In the genomic region with DNA sequence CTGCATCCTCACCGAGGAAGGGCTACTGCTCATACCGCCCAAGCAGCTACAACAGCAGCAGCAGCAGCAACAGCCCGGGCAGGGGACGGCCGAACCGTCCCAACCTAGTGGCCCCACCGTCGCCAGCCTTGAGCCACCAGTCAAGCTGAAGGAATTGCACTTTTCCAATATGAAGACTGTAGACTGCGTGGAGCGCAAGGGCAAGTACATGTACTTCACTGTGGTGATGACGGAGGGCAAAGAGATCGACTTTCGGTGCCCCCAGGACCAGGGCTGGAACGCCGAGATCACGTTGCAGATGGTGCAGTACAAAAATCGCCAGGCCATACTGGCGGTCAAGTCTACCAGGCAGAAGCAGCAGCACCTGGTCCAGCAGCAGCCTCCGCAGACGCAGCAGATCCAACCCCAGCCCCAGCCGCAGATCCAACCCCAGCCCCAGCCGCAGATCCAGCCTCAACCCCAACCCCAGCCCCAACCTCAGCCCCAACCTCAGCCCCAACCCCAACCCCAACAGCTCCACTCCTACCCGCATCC, we compare ENCODE assay signal across 8 mouse cellular contexts. TPM values are rescaled to one million over a fixed set of nuclear protein-coding genes. Genes with fewer than 3 reads are reported as not detected.
DNase-seq lines count a peak whose midpoint lies in the region; ATAC-seq and TF ChIP-seq lines count a peak whose summit lies in the region.

No protein-coding gene starts in this region.

- H3K27me3 ChIP-seq in kidney, postnatal 0 days (ENCODE audit: insufficient read depth, low read length): no peaks in the 10 kb centered on the region
- no peaks in the 10 kb centered on the region for H3K27me3 ChIP-seq in ES-Bruce4 (ENCODE audit: control insufficient read depth, insufficient read depth, low read length, poor library complexity, severe bottlenecking)
- H3K27me3 ChIP-seq in heart, postnatal 0 days (ENCODE audit: control insufficient read depth, insufficient read depth, low read length): no peaks in the 10 kb centered on the region
- peaks cover 37% of the 10 kb centered on the region for H3K27me3 ChIP-seq in liver, embryonic 14.5 days (ENCODE audit: control insufficient read depth, insufficient read depth, low read length)
- H3K27me3 ChIP-seq in neural tube, embryonic 14.5 days (ENCODE audit: control insufficient read depth, insufficient read depth, low read length): no peaks in the 10 kb centered on the region

- H3K4me2 ChIP-seq in kidney, postnatal 0 days (ENCODE audit: low read length): peak overlapping the region; percentile 81
- H3K4me2 ChIP-seq in heart, postnatal 0 days (ENCODE audit: low read depth, low read length): peak overlapping the region; percentile 91
- H3K4me2 ChIP-seq in liver, embryonic 14.5 days (ENCODE audit: low read depth): peak overlapping the region; percentile 97
- peak overlapping the region; percentile 85 for H3K4me2 ChIP-seq in neural tube, embryonic 14.5 days (ENCODE audit: low read depth, low read length)

- no peaks in the 10 kb centered on the region for H3K9me3 ChIP-seq in kidney, postnatal 0 days (replicated peaks; ENCODE audit: low read length)
- no peaks in the 10 kb centered on the region for H3K9me3 ChIP-seq in ES-Bruce4 (replicated peaks; ENCODE audit: control insufficient read depth, insufficient read depth, low read length, poor library complexity, severe bottlenecking)
- no peaks in the 10 kb centered on the region for H3K9me3 ChIP-seq in heart, postnatal 0 days (replicated peaks; ENCODE audit: control insufficient read depth, low read length)
- H3K9me3 ChIP-seq in liver, embryonic 14.5 days (ENCODE audit: control insufficient read depth, low read length): no peaks in the 10 kb centered on the region
- H3K9me3 ChIP-seq in neural tube, embryonic 14.5 days (ENCODE audit: control insufficient read depth, low read length): no peaks in the 10 kb centered on the region

- peak overlapping the region; percentile 88 for H3K9ac ChIP-seq in kidney, postnatal 0 days (ENCODE audit: low read depth, low read length)
- H3K9ac ChIP-seq in ES-Bruce4 (ENCODE audit: low read depth, poor library complexity, severe bottlenecking): peak overlapping the region; percentile 74
- H3K9ac ChIP-seq in heart, postnatal 0 days (replicated peaks; ENCODE audit: low read depth, low read length): peak overlapping the region; percentile 78
- H3K9ac ChIP-seq in liver, embryonic 14.5 days (replicated peaks): peak overlapping the region; percentile 61
- H3K9ac ChIP-seq in neural tube, embryonic 14.5 days (replicated peaks; ENCODE audit: low read depth, low read length): peak overlapping the region; percentile 93

- no peaks in the 10 kb centered on the region for H3K36me3 ChIP-seq in kidney, postnatal 0 days (ENCODE audit: insufficient read depth, low read length)
- H3K36me3 ChIP-seq in ES-Bruce4 (ENCODE audit: control insufficient read depth, insufficient read depth, low read length, poor library complexity, severe bottlenecking): no peaks in the 10 kb centered on the region
- no peaks in the 10 kb centered on the region for H3K36me3 ChIP-seq in heart, postnatal 0 days (replicated peaks; ENCODE audit: control insufficient read depth, insufficient read depth, low read length)
- H3K36me3 ChIP-seq in liver, embryonic 14.5 days (replicated peaks; ENCODE audit: control insufficient read depth, insufficient read depth, low read depth): no peaks in the 10 kb centered on the region
- no peaks in the 10 kb centered on the region for H3K36me3 ChIP-seq in neural tube, embryonic 14.5 days (ENCODE audit: control insufficient read depth, insufficient read depth, low read length)

- 1% methylated on average over 23 of the region's 23 CpGs for WGBS in kidney, postnatal 0 days
- under 1% methylated on average over 23 of the region's 23 CpGs for WGBS in heart, postnatal 0 days
- 2% methylated on average over 23 of the region's 23 CpGs for WGBS in liver, embryonic 14.5 days (ENCODE audit: insufficient replicate concordance)
- under 1% methylated on average over 22 of the region's 23 CpGs for WGBS in neural tube, embryonic 14.5 days

- TF ChIP-seq POLR2A in ES-Bruce4 (IDR thresholded peaks at IDR 0.05; ENCODE audit: insufficient read depth, low read length): no peak
- TF ChIP-seq POLR2A in cortical plate, adult 2 months (IDR thresholded peaks at IDR 0.05; ENCODE audit: extremely low read depth, insufficient read depth, low read length): peak; percentile 40; the same call in 1 of the 2 replicates

- TF ChIP-seq CTCF in kidney, postnatal 0 days (IDR thresholded peaks at IDR 0.05; ENCODE audit: low read depth): no peak
- TF ChIP-seq CTCF in ES-Bruce4 (IDR thresholded peaks at IDR 0.05; ENCODE audit: low read depth, low read length): no peak
- TF ChIP-seq CTCF in cortical plate, adult 2 months (IDR thresholded peaks at IDR 0.05; ENCODE audit: extremely low read depth, insufficient read depth, low read length): no peak
- TF ChIP-seq CTCF in heart, postnatal 0 days (IDR thresholded peaks at IDR 0.05; ENCODE audit: low read depth): no peak
- TF ChIP-seq CTCF in liver, embryonic 14.5 days (IDR thresholded peaks at IDR 0.05; ENCODE audit: low read depth): no peak

- peaks cover 20% of the 10 kb centered on the region; the same call in 1 of the 2 replicates for H3K4me1 ChIP-seq in kidney, postnatal 0 days (replicated peaks; ENCODE audit: insufficient read depth, low read length)
- H3K4me1 ChIP-seq in ES-Bruce4 (ENCODE audit: control insufficient read depth, insufficient read depth, low read length): no peaks in the 10 kb centered on the region
- no peaks in the 10 kb centered on the region; the same call in 1 of the 2 replicates for H3K4me1 ChIP-seq in cortical plate, adult 2 months (ENCODE audit: control insufficient read depth, insufficient read depth, low read length)
- H3K4me1 ChIP-seq in heart, postnatal 0 days (ENCODE audit: control insufficient read depth, insufficient read depth): peaks cover 18% of the 10 kb centered on the region
- peaks cover 2 to 10% of the 10 kb centered on the region in 2 experiments; a peak in 3 of 4 replicates for H3K4me1 ChIP-seq in liver, embryonic 14.5 days (replicated peaks; ENCODE audit: control insufficient read depth in 2 of 2, insufficient read depth in 2 of 2, low read length in 1 of 2)
- H3K4me1 ChIP-seq in neural tube, embryonic 14.5 days (ENCODE audit: control insufficient read depth, insufficient read depth, low read length): peaks cover 5% of the 10 kb centered on the region; the same call in 1 of the 2 replicates

- ATAC-seq in kidney, postnatal 0 days (replicated peaks; ENCODE audit: low FRiP score, low read depth): peak; percentile 4
- peak; percentile 12 for ATAC-seq in heart, postnatal 0 days (ENCODE audit: insufficient read depth, low read depth)
- ATAC-seq in liver, embryonic 14.5 days (ENCODE audit: insufficient read depth): peak; percentile 11
- peak; percentile 44 for ATAC-seq in neural tube, embryonic 14.5 days (ENCODE audit: low read depth)

- peak overlapping the region; percentile 95 for H3K27ac ChIP-seq in kidney, postnatal 0 days
- H3K27ac ChIP-seq in ES-Bruce4 (ENCODE audit: insufficient read depth, low read length): no peak overlapping the region
- H3K27ac ChIP-seq in cortical plate, adult 2 months (ENCODE audit: insufficient read depth, low read length): peak overlapping the region; percentile 92
- H3K27ac ChIP-seq in heart, postnatal 0 days (ENCODE audit: low read depth): peak overlapping the region; percentile 93
- no peak overlapping the region for H3K27ac ChIP-seq in liver, embryonic 14.5 days
- peak overlapping the region; percentile 92 for H3K27ac ChIP-seq in neural tube, embryonic 14.5 days (ENCODE audit: low read depth, low read length)

- DNase-seq in kidney, postnatal 0 days (ENCODE audit: low spot score): peak; percentile 62
- no peak for DNase-seq in kidney, adult 9 months
- no peak for DNase-seq in heart, postnatal 0 days (ENCODE audit: low spot score)
- no peak for DNase-seq in liver, embryonic 14.5 days (ENCODE audit: low read depth in 3 of 3, low spot score in 3 of 3)
- no peak for DNase-seq in layer of hippocampus, adult 9-10 months (ENCODE audit: low spot score)

- peak overlapping the region; percentile 87 for H3K4me3 ChIP-seq in kidney, postnatal 0 days (replicated peaks; ENCODE audit: low read depth, low read length)
- H3K4me3 ChIP-seq in ES-Bruce4 (ENCODE audit: low read depth, low read length): peak overlapping the region; percentile 85
- peak overlapping the region; percentile 95 for H3K4me3 ChIP-seq in cortical plate, adult 2 months (ENCODE audit: insufficient read depth, low read length)
- H3K4me3 ChIP-seq in heart, postnatal 0 days (ENCODE audit: low read depth, low read length): peak overlapping the region; percentile 86
- H3K4me3 ChIP-seq in liver, embryonic 14.5 days (ENCODE audit: insufficient read depth in 1 of 2, low read depth in 2 of 2, low read length in 2 of 2): peak overlapping the region; percentile 66 to 71
- H3K4me3 ChIP-seq in neural tube, embryonic 14.5 days (ENCODE audit: low read depth, low read length): peak overlapping the region; percentile 62

- TF ChIP-seq EP300 in ES-Bruce4 (IDR thresholded peaks at IDR 0.05; ENCODE audit: insufficient read depth, low read depth, low read length): no peak
- no peak for TF ChIP-seq EP300 in heart, postnatal 0 days (IDR thresholded peaks at IDR 0.05; ENCODE audit: low read depth)
- TF ChIP-seq EP300 in liver, embryonic 14.5 days (IDR thresholded peaks at IDR 0.05; ENCODE audit: low read depth): no peak

RNA-seq across cellular contexts. Expression of a gene that starts 0.9 kb away (rescaled TPM):
- 25.3 and 29.5 TPM in 2 replicates for polyA plus RNA-seq in kidney, postnatal 0 days (2015; fragmentation: Nextera tagmentation; extraction: Ambion mirVana)
- polyA plus RNA-seq in ES-Bruce4 (2011; ENCODE audit: insufficient read depth, insufficient read length, low read depth, missing spikeins): 12.6 and 15.3 TPM in 2 replicates
- 22.5 and 23.2 TPM in 2 replicates for polyA plus RNA-seq in cortical plate, adult 2 months (2012; rRNA removed)
- total RNA-seq in heart, postnatal 0 days (2014; rRNA removed; ENCODE audit: low replicate concordance): 3.0 and 15.5 TPM in 2 replicates
- 26.3 and 27.2 TPM in 2 replicates for polyA plus RNA-seq in heart, postnatal 0 days (2015; fragmentation: Nextera tagmentation; extraction: Ambion mirVana)
- polyA plus RNA-seq in liver, embryonic 14.5 days (2012; rRNA removed): 2.1 and 2.8 TPM in 2 replicates
- 2.8 and 3.9 TPM in 2 replicates for polyA plus RNA-seq in liver, embryonic 14.5 days (2014; fragmentation: Nextera tagmentation; extraction: Ambion mirVana)
- 58.0 and 87.7 TPM in 2 replicates for polyA plus RNA-seq in neural tube, embryonic 14.5 days (2014; fragmentation: Nextera tagmentation; extraction: Ambion mirVana)

RNA-seq across cellular contexts. Expression of a gene that starts 34.0 kb away (rescaled TPM):
- 171 and 174 TPM in 2 replicates for polyA plus RNA-seq in kidney, postnatal 0 days (2015; fragmentation: Nextera tagmentation; extraction: Ambion mirVana)
- polyA plus RNA-seq in ES-Bruce4 (2011; ENCODE audit: insufficient read depth, insufficient read length, low read depth, missing spikeins): 1,132 and 1,280 TPM in 2 replicates
- 229 and 231 TPM in 2 replicates for polyA plus RNA-seq in cortical plate, adult 2 months (2012; rRNA removed)
- total RNA-seq in heart, postnatal 0 days (2014; rRNA removed; ENCODE audit: low replicate concordance): 15.5 and 22.8 TPM in 2 replicates
- 64.2 and 64.5 TPM in 2 replicates for polyA plus RNA-seq in heart, postnatal 0 days (2015; fragmentation: Nextera tagmentation; extraction: Ambion mirVana)
- 43.7 and 117 TPM in 2 replicates for polyA plus RNA-seq in liver, embryonic 14.5 days (2012; rRNA removed)
- 103 and 109 TPM in 2 replicates for polyA plus RNA-seq in liver, embryonic 14.5 days (2014; fragmentation: Nextera tagmentation; extraction: Ambion mirVana)
- 165 and 191 TPM in 2 replicates for polyA plus RNA-seq in neural tube, embryonic 14.5 days (2014; fragmentation: Nextera tagmentation; extraction: Ambion mirVana)

Comparison
In these comparisons a context has a peak if more than half of its experiments do, and no peak if none do; other contexts are left out.
1. H3K27ac ChIP-seq: peak in kidney, postnatal 0 days (single experiment), cortical plate, adult 2 months (single experiment), heart, postnatal 0 days (single experiment) and neural tube, embryonic 14.5 days (single experiment); none in ES-Bruce4 (single experiment) and liver, embryonic 14.5 days (single experiment).
2. Peak in every context shown above with its lines, with median percentiles within 50 percentile points of each other: ATAC-seq, H3K4me2 ChIP-seq, H3K4me3 ChIP-seq and H3K9ac ChIP-seq.